Mouse (Mus musculus) layer of hippocampus, postnatal 10 days (tissue): ENCODE data around the gene 1810049J17Rik. TPM values are rescaled to one million over a fixed set of nuclear protein-coding genes. Genes with fewer than 3 reads are reported as not detected.

Experiments
- total RNA-seq, 2 experiments: library from RNA; stranded (reverse); gene quantifications; 2 replicates each; pipeline ENCODE4 v1.2.3; 2021

Gene 1810049J17Rik
- total RNA-seq, 2 experiments from 2014 or later: 0.91 to 1.7 TPM

Other genes with a start within 250 kb of the 1810049J17Rik start
- gene Zfr, start 204.1 kb downstream of the 1810049J17Rik start, total RNA-seq: 100 to 1,000 TPM; 278 to 285 TPM
- 10 to 100 TPM; 17.4 to 18.8 TPM for gene Mtmr12, start 116.9 kb downstream of the 1810049J17Rik start, total RNA-seq
- gene Golph3, start 449 bp downstream of the 1810049J17Rik start, total RNA-seq: 10 to 100 TPM; 89.5 to 92.4 TPM